Mouse (Mus musculus): Measurements from ENCODE around the gene Atp2c1.

DNA sequence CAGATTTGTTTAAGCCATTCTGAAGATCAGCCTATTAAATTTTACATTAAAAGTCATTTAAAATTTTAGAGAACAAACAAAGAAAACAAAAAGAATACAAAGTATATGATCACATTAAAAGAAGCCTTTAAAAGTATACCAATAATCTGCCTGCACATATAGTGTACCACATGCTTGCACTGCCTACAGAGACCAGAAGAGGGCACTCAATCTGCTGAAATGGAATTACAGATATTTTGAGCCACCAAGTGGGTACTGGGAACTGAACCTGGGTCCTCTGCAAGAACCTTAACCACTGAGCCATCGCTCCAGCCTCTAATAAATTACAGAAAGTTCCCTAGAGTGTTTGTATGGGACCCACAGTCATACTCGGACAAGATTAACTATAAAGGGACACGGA is 59.3 kb downstream of the Atp2c1 start:
- TF ChIP-seq CTCF (IDR thresholded peaks at IDR 0.05; ENCODE audit: insufficient read depth, low read length) (no peak), POLR2A (IDR thresholded peaks at IDR 0.05; ENCODE audit: borderline replicate concordance, extremely low read depth, low read depth, low read length) (no peak)

All from lung, adult 2 months (tissue).